Mouse (Mus musculus) CH12.LX (cell line): Measurements from ENCODE around the gene 6030468B19Rik.

Experiments
- CTCF ChIP-seq, 2 experiments: IDR thresholded peaks in 1 of 2; conservative IDR thresholded peaks in 1 of 2; 2 replicates each; pipeline ENCODE4 v1.5.1; 2011 to 2012; ENCODE audit warnings: low read depth in 2 of 2, low read length in 2 of 2, improper control_type of control experiment in 1 of 2, inconsistent platforms in 1 of 2, mild to moderate bottlenecking in 1 of 2, moderate library complexity in 1 of 2
- EP300 ChIP-seq: IDR thresholded peaks from 2 replicates; pipeline ENCODE4 v1.6.1; 2011; ENCODE audit warnings: low read length, improper control_type of control experiment
- HCFC1 ChIP-seq: IDR thresholded peaks from 2 replicates; pipeline ENCODE4 v1.6.1; 2012; ENCODE audit warnings: low read depth, mild to moderate bottlenecking, inconsistent platforms, low read length, improper control_type of control experiment
- POLR2A ChIP-seq: IDR thresholded peaks from 2 replicates; pipeline ENCODE4 v1.6.1; 2011; ENCODE audit warnings: low read depth, mild to moderate bottlenecking, improper control_type of control experiment, low read length
- RAD21 ChIP-seq: IDR thresholded peaks from 2 replicates; pipeline ENCODE4 v1.6.1; 2011; ENCODE audit warnings: low read depth, mild to moderate bottlenecking, low read length, improper control_type of control experiment, moderate library complexity
- RCOR1 ChIP-seq: conservative IDR thresholded peaks from 2 replicates; pipeline ENCODE4 v1.6.1; 2012; ENCODE audit warnings: low read depth, mild to moderate bottlenecking, inconsistent platforms, low read length, improper control_type of control experiment
- ZNF384 ChIP-seq: IDR thresholded peaks from 2 replicates; pipeline ENCODE4 v1.6.1; 2012; ENCODE audit warnings: low read depth, low read length, improper control_type of control experiment, inconsistent platforms

DNA sequence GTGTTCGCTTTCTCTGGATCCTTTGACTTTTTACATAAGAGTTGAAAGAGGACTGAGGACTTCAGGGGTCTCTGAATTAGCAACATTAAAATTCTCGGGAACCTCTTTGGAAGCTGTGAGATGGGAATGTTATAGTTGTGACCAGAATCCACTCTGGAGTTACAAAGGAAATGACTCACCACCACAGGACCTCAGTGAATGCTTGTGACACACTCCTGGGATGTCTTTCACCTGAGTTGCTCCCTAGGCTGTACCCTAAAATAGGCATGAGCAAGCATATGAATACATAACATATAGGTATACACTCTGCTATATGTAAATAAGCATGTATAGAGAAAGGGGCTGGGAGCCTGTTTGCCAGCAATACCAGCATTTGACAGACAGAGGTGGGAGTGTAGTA lies 46.0 kb downstream of the 6030468B19Rik start:
- no peak for TF ChIP-seq POLR2A
- TF ChIP-seq ZNF384 = no peak
- no peak for TF ChIP-seq HCFC1
- no peak for TF ChIP-seq CTCF (conservative IDR thresholded peaks at IDR 0.05 in 1 of 2, IDR thresholded peaks at IDR 0.05 in 1 of 2; ENCODE audit: low read depth in 2 of 2, low read length in 2 of 2)
- TF ChIP-seq RAD21 = no peak
- TF ChIP-seq RCOR1 = no peak
- TF ChIP-seq EP300 = no peak
